Mouse (Mus musculus): ENCODE data around the gene Cyp4f17. TPM values are rescaled to one million over a fixed set of nuclear protein-coding genes. Genes with fewer than 3 reads are reported as not detected.
"Not testable (repeated sequence)": the region's sequence is repeated elsewhere in the genome, so short reads cannot be mapped to it uniquely, and the experiment has no call there.

The Cyp4f17 gene
- polyA plus RNA-seq, 1 experiment, result 16.8 TPM

DNA sequence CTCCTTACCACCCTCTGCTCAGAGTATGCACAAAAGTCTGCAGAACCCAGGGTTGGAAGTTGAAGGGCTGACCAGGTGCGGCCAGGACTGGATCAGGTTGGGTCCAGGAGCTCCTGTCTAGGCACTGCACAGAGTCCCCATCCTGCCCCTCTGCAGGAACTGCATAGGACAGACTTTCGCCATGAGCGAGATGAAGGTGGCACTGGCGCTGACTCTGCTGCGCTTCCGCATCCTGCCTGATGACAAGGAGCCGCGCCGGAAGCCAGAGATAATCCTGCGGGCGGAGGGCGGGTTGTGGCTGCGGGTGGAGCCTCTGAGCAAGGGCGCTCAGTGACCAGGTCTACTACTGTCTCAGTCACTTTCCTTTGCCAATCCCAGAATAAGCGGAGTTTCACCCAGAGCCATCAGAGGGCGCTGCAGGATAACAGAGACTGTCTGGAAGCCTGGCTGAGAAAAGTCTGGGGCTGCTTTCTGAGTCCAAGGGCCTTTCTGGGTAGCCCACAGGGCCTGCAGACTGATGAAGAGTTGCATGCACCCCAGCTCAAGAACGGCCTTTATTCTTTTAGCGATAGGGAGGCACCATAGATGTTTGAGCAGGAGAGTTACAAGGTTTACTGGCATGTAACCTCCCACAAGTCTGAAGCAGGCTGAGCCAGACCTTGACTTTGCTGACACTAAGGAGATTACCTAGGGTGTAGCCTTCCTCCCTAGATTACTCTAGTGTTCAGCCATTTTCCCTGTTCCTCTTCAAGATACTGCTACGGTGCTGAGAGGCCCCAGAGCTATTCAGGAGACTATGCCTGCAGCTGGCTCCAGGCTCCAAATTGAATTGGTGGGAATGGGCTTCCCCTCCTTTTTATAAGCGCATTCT is 45.3 kb downstream of the Cyp4f17 start:
- Histone ChIP-seq H3K4me3 (replicated peaks; ENCODE audit: extremely low read depth, low read depth, low read length) (peak overlapping the region; percentile 16), H3K4me1 (ENCODE audit: control insufficient read depth, insufficient read depth, low read length) (no peaks in the 10 kb centered on the region)
- WGBS, result 22% methylated on average over 20 of the region's 20 CpGs
- DNase-seq, result peak; percentile 46
- TF ChIP-seq POLR2A (IDR thresholded peaks at IDR 0.05; ENCODE audit: borderline replicate concordance, extremely low read depth, low read depth, low read length) (0 out of 2 replicates have a peak, but pooled peaks have one; percentile 6), CTCF (IDR thresholded peaks at IDR 0.05; ENCODE audit: insufficient read depth, low read length) (peak; percentile 57)

DNA sequence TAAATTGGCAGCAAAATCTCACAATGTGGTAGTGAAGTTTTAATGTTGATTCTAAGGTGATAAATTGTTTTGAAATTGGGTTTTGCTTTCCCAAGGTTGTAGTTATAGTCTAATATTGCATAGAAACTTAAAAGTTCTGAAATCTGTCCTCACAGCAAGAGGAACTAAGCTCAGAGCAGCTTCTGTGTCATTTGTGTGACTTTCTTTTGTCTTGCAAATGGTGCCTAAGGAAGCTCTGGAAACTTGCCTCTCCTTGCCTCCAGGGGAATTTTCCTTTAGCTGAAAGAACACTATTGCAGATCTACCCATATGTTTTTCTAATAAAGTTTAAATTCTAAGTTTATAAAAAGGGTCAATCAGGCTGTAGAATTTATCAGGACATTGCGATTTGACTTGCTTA is 47.2 kb downstream of the Cyp4f17 start:
- H3K4me1 ChIP-seq (ENCODE audit: control insufficient read depth, insufficient read depth, low read length); H3K4me3 ChIP-seq (replicated peaks; ENCODE audit: extremely low read depth, low read depth, low read length): not testable (repeated sequence)
- 69% methylated on average over 1 of the region's 1 CpGs for WGBS

DNA sequence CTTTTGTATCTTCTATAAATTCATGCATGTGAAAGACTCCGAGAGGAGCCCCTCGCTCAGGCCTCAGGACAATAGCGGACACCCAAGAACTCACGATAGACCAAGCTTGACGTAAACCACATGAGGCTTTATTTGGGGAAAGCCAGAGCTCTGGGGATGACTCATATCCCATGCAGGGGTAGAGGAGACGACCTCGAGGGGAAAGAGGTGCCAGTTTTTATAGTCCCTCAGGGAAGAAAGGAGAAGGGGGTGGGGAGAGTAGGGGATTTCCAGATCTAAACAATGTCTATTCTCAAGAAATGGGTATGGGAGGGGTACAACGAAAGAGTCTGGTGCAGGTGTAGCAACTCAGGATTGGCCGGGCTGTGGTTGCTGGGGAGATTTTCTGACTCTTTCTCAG is 48.5 kb downstream of the Cyp4f17 start:
- 68% methylated on average over 9 of the region's 9 CpGs for WGBS
- DNase-seq; H3K4me3 ChIP-seq (replicated peaks; ENCODE audit: extremely low read depth, low read depth, low read length); H3K4me1 ChIP-seq (ENCODE audit: control insufficient read depth, insufficient read depth, low read length): not testable (repeated sequence)

More for the DNA sequence above, 47.2 kb downstream of the Cyp4f17 start:
- not testable (repeated sequence) for DNase-seq

DNA sequence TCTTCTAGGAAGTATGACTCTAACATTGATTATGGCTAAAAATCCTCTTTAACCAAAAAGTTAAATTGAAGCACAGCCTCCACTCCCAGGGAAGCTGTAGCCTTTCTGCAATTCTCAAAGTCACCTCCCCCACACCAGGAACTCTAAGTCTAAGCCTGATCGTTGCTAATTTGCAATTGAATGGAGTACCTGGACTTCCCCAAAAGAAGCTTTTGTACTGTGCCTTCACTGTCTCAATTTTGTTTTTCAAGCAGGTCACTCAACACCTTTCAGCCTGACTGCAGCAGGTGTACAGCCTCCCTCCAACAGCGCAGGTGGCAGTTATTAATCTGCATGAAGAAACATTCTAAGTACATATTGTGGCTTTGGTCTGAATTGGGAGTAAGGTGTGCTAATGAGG is 57.5 kb downstream of the Cyp4f17 start:
- DNase-seq; H3K4me1 ChIP-seq (ENCODE audit: control insufficient read depth, insufficient read depth, low read length); H3K4me3 ChIP-seq (replicated peaks; ENCODE audit: extremely low read depth, low read depth, low read length): not testable (repeated sequence)
- WGBS, result 86% methylated on average over 2 of the region's 2 CpGs

DNA sequence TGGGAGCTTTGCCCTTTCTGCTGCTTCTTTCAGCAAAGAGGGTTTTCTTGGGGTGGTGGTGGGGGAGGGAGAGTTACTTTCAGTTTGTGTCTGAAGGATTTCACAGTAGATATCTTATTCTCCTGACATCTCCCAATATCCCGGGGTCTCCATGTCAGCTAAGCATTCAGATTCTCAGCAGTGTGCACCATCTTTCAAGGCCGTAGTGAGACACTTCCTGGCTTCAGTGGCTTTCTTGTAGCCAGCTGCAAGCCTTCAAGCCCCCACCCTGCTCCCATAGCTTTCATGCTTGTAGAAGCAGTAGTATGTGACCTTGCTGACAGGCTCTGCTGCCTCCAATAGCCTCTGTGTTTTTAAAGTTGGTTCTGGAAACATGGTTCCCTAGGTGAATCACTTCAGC is 67.4 kb downstream of the Cyp4f17 start:
- H3K4me1 ChIP-seq (ENCODE audit: control insufficient read depth, insufficient read depth, low read length); H3K4me3 ChIP-seq (replicated peaks; ENCODE audit: extremely low read depth, low read depth, low read length); DNase-seq: not testable (repeated sequence)
- WGBS, result 63% methylated on average over 2 of the region's 2 CpGs

DNA sequence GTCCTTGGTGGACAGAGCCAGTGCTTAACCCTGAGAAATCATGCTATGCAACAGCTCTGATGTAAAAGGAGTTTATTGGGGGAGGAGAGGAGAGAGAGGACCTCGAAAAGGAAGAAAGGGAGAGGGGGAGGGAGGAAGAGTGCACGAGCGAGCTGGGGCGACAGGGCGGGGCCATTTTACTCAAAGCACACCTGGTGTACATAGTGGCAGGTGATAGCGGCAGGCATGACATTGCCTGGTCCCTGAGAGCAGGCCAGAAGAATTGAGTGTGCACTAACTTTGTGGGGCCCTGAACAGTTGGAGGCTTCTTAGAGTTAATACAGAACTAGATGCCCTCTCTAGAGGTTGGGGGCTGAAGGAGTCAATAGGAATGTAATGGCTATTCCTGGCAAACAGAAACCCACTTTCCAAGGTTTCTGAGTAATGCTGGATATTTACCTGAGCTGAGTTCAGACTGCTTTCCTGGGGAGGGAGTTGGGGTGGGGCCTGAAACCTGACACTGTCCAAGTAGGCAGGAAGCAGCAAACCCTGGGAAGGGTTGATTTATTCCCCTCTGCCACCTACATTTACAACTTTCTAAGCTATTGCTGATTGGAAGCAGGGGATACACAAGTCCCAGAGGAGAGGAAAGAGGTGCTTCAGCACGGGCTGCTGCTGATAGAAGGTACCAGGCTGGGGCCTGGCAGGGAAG is 71.8 kb downstream of the Cyp4f17 start:
- DNase-seq, result no peak
- TF ChIP-seq POLR2A (IDR thresholded peaks at IDR 0.05; ENCODE audit: borderline replicate concordance, extremely low read depth, low read depth, low read length), result no peak
- no peak for TF ChIP-seq CTCF (IDR thresholded peaks at IDR 0.05; ENCODE audit: insufficient read depth, low read length)
- Histone ChIP-seq H3K4me3 (replicated peaks; ENCODE audit: extremely low read depth, low read depth, low read length) (no peak overlapping the region), H3K4me1 (ENCODE audit: control insufficient read depth, insufficient read depth, low read length) (no peaks in the 10 kb centered on the region)
- 50% methylated on average over 7 of the region's 7 CpGs for WGBS

Other genes starting within 250 kb of the Cyp4f17 start
- gene Brd4, start 221.3 kb upstream of the Cyp4f17 start, polyA plus RNA-seq (2012; rRNA removed), result 32.8 and 35.2 TPM in 2 replicates
- gene Akap8, start 184.8 kb upstream of the Cyp4f17 start, polyA plus RNA-seq (2012; rRNA removed), result 63.3 and 77.5 TPM in 2 replicates
- 137 and 149 TPM in 2 replicates for gene Akap8l, start 155.4 kb upstream of the Cyp4f17 start, polyA plus RNA-seq (2012; rRNA removed)
- 40.0 and 42.0 TPM in 2 replicates for gene Wiz, start 116.6 kb upstream of the Cyp4f17 start, polyA plus RNA-seq (2012; rRNA removed)
- 13.3 and 17.4 TPM in 2 replicates for gene Rasal3, start 102.5 kb upstream of the Cyp4f17 start, polyA plus RNA-seq (2012; rRNA removed)
- 3.6 and 3.9 TPM in 2 replicates for gene Pglyrp2, start 81.9 kb upstream of the Cyp4f17 start, polyA plus RNA-seq (2012; rRNA removed)
- gene Cyp4f39, start 53.3 kb upstream of the Cyp4f17 start, polyA plus RNA-seq (2012; rRNA removed), result 4.0 and 18.7 TPM in 2 replicates
- 24.2 and 24.3 TPM in 2 replicates for gene Cyp4f16, start 30.5 kb downstream of the Cyp4f17 start, polyA plus RNA-seq (2012; rRNA removed)
- 0.09 and 0.11 TPM in 2 replicates for gene Cyp4f37, start 115.3 kb downstream of the Cyp4f17 start, polyA plus RNA-seq (2012; rRNA removed)
- 0.07 and 0.26 TPM in 2 replicates for gene Cyp4f40, start 152.8 kb downstream of the Cyp4f17 start, polyA plus RNA-seq (2012; rRNA removed)
- gene Cyp4f15, start 179.6 kb downstream of the Cyp4f17 start, polyA plus RNA-seq (2012; rRNA removed), result 7.7 and 8.4 TPM in 2 replicates

All from lung, adult 2 months (tissue).